Mouse (Mus musculus) MEL (cell line): ENCODE measurements around the gene Zscan10. TPM values are rescaled to one million over a fixed set of nuclear protein-coding genes. Genes with fewer than 3 reads are reported as not detected.
A peak's percentile ranks its signal among the peaks of the same experiment; 100 is the strongest.
"Not testable (repeated sequence)": the region's sequence is repeated elsewhere in the genome, so short reads cannot be mapped to it uniquely, and the experiment has no call there.

ENCODE experiments used
- DNase-seq: peaks from one replicate; pipeline ENCODE4 v3.0.0; 2011; ENCODE audit warnings: low read depth, low spot score
- H3K27ac ChIP-seq: 2 replicates; pipeline ENCODE4 v1.5.1; 2012; ENCODE audit warnings: low read depth, mild to moderate bottlenecking, control low read depth, low read length, moderate library complexity; ENCODE audit not compliant: control insufficient read depth
- H3K27me3 ChIP-seq, 2 experiments: fragments of 150-350 bp in 1 of 2; sonication (generic) in 1 of 2; 2 replicates each; pipeline ENCODE4 v1.6.1; 2012; ENCODE audit warnings: low read length in 2 of 2, mild to moderate bottlenecking in 2 of 2, improper control_type of control experiment in 1 of 2, moderate library complexity in 1 of 2; ENCODE audit not compliant: insufficient read depth in 2 of 2, control insufficient read depth in 1 of 2
- H3K36me3 ChIP-seq, 2 experiments: 2 replicates each; pipeline ENCODE4 v1.6.1; 2012 to 2014; ENCODE audit warnings: low read length in 2 of 2, improper control_type of control experiment in 1 of 2, inconsistent platforms in 1 of 2, mild to moderate bottlenecking in 1 of 2; ENCODE audit not compliant: insufficient read depth in 2 of 2, control insufficient read depth in 1 of 2
- H3K4me1 ChIP-seq, 2 experiments: fragments of 150-350 bp in 1 of 2; sonication (generic) in 1 of 2; 2 replicates each; pipeline ENCODE4 v1.6.1; 2012; ENCODE audit warnings: low read length in 2 of 2, improper control_type of control experiment in 1 of 2, mild to moderate bottlenecking in 1 of 2; ENCODE audit not compliant: insufficient read depth in 2 of 2, control insufficient read depth in 1 of 2
- H3K4me3 ChIP-seq, 2 experiments: fragments of 150-350 bp in 1 of 2; sonication (generic) in 1 of 2; 2 replicates each; pipeline ENCODE4 v1.5.1; 2012; ENCODE audit warnings: low read depth in 2 of 2, low read length in 2 of 2, mild to moderate bottlenecking in 2 of 2, moderate library complexity in 2 of 2, control low read depth in 1 of 2, improper control_type of control experiment in 1 of 2; ENCODE audit not compliant: control insufficient read depth in 1 of 2, insufficient read depth in 1 of 2
- H3K79me2 ChIP-seq: 2 replicates; pipeline ENCODE4 v1.6.1; 2012; ENCODE audit warnings: mild to moderate bottlenecking, low read length, moderate library complexity; ENCODE audit not compliant: control insufficient read depth, poor library complexity, insufficient read depth
- H3K9ac ChIP-seq: 2 replicates; pipeline ENCODE4 v1.6.1; 2012; ENCODE audit warnings: low read depth, mild to moderate bottlenecking, control low read depth, low read length, moderate library complexity; ENCODE audit not compliant: control insufficient read depth, poor library complexity, severe bottlenecking
- H3K9me3 ChIP-seq: fragments of 150-350 bp; sonication (generic); replicated peaks from 2 replicates; pipeline ENCODE4 v1.6.1; 2012; ENCODE audit warnings: mild to moderate bottlenecking, low read length, improper control_type of control experiment, moderate library complexity; ENCODE audit not compliant: insufficient read depth
- BHLHE40 ChIP-seq: IDR thresholded peaks from 2 replicates; pipeline ENCODE4 v1.6.1; 2012; ENCODE audit warnings: low read depth, mild to moderate bottlenecking, inconsistent platforms, low read length, improper control_type of control experiment, borderline replicate concordance
- MAX ChIP-seq: IDR thresholded peaks from 2 replicates; pipeline ENCODE4 v1.6.1; 2011; ENCODE audit warnings: low read length, improper control_type of control experiment
- MAZ ChIP-seq: IDR thresholded peaks from 2 replicates; pipeline ENCODE4 v1.6.1; 2012; ENCODE audit warnings: low read depth, mild to moderate bottlenecking, inconsistent platforms, low read length, improper control_type of control experiment
- MXI1 ChIP-seq: IDR thresholded peaks from 2 replicates; pipeline ENCODE4 v1.6.1; 2011; ENCODE audit warnings: mild to moderate bottlenecking, low read depth, low read length, improper control_type of control experiment
- MYB ChIP-seq: IDR thresholded peaks from 2 replicates; pipeline ENCODE4 v1.6.1; 2011; ENCODE audit warnings: mild to moderate bottlenecking, low read depth, low read length, improper control_type of control experiment
- NELFE ChIP-seq: IDR thresholded peaks from 2 replicates; pipeline ENCODE4 v1.6.1; 2011; ENCODE audit warnings: low read depth, low read length, improper control_type of control experiment
- NRF1 ChIP-seq: IDR thresholded peaks from 2 replicates; pipeline ENCODE4 v1.6.1; 2014; ENCODE audit warnings: low read depth, mild to moderate bottlenecking, inconsistent platforms, low read length, improper control_type of control experiment, moderate library complexity; ENCODE audit not compliant: poor library complexity, insufficient read depth, severe bottlenecking
- POLR2AphosphoS5 ChIP-seq: IDR thresholded peaks from 2 replicates; pipeline ENCODE4 v1.6.1; 2012; ENCODE audit warnings: low read depth, borderline replicate concordance, mild to moderate bottlenecking, inconsistent platforms, low read length, moderate library complexity, mixed read lengths
- RAD21 ChIP-seq: IDR thresholded peaks from 2 replicates; pipeline ENCODE4 v1.6.1; 2011; ENCODE audit warnings: mild to moderate bottlenecking, low read depth, low read length, improper control_type of control experiment
- SMC3 ChIP-seq: IDR thresholded peaks from 2 replicates; pipeline ENCODE4 v1.6.1; 2011; ENCODE audit warnings: low read depth, low read length, improper control_type of control experiment
- TBP ChIP-seq: IDR thresholded peaks from 2 replicates; pipeline ENCODE4 v1.8.0; 2011; ENCODE audit warnings: low read depth, low read length, improper control_type of control experiment
- TCF12 ChIP-seq: IDR thresholded peaks from 2 replicates; pipeline ENCODE4 v1.6.1; 2014; ENCODE audit warnings: low read depth, mild to moderate bottlenecking, inconsistent platforms, low read length, improper control_type of control experiment, moderate library complexity
- UBTF ChIP-seq: IDR thresholded peaks from 2 replicates; pipeline ENCODE4 v1.6.1; 2012; ENCODE audit warnings: low read depth, mild to moderate bottlenecking, inconsistent platforms, low read length, improper control_type of control experiment, moderate library complexity, borderline replicate concordance; ENCODE audit not compliant: insufficient read depth
- ZNF384 ChIP-seq: IDR thresholded peaks from 2 replicates; pipeline ENCODE4 v1.6.1; 2012; ENCODE audit warnings: low read depth, mild to moderate bottlenecking, inconsistent platforms, low read length, improper control_type of control experiment
- polyA plus RNA-seq, 2 experiments: library from polyadenylated mRNA; stranded (reverse) in 1 of 2; unstranded in 1 of 2; fragments of >175 nt in 1 of 2; fragments of >200 nt in 1 of 2; gene quantifications; 2 replicates each; pipeline versions ENCODE4 v1.2.1 to v1.2.4; 2012; ENCODE audit warnings: low replicate concordance in 2 of 2, low read depth in 1 of 2; ENCODE audit not compliant: insufficient read length in 2 of 2, insufficient read depth in 1 of 2, missing spikeins in 1 of 2
- total RNA-seq: library from RNA; depleted of rRNA; stranded (reverse); fragments of 300-350 nt; gene quantifications from 2 replicates; pipeline ENCODE4 v1.2.3, GENCODE M21; 2012

Zscan10 gene
- total and polyA plus RNA-seq, 3 experiments, result 0.08 TPM; not detected in 2

GRCm38 (mm10) chr17:23592208-23592925, 8.3 kb upstream of the Zscan10 start (continued):
- TF ChIP-seq POLR2AphosphoS5 (no peak), MAX (peak; percentile 30; the same call in 1 of the 2 replicates), TBP (peak; percentile 59; the same call in 1 of the 2 replicates), NRF1 (peak; percentile 45; the same call in 1 of the 2 replicates), SMC3 (no peak), RAD21 (no peak), BHLHE40 (no peak), UBTF (no peak), TCF12 (peak; percentile 67; the same call in 1 of the 2 replicates), MXI1 (no peak; the same call in 1 of the 2 replicates)

- no peak for DNase-seq
- Histone ChIP-seq H3K4me3 (peak overlapping the region; percentile 64 to 82), H3K4me1 (peaks cover 0 to 4% of the 10 kb centered on the region in 2 experiments; a peak in 1 of 4 replicates), H3K36me3 (peaks cover 0 to 10% of the 10 kb centered on the region in 2 experiments; a peak in 2 of 4 replicates), H3K79me2 (no peaks in the 10 kb centered on the region), H3K9me3 (no peaks in the 10 kb centered on the region), H3K9ac (peak overlapping the region; percentile 40), H3K27me3 (no peaks in the 10 kb centered on the region), H3K27ac (peak overlapping the region; percentile 53)
- TF ChIP-seq MAZ, result no peak
- TF ChIP-seq NELFE, result no peak
- 0 out of 2 replicates have a peak, but pooled peaks have one; percentile 4 for TF ChIP-seq MAX
- TF ChIP-seq MYB, result no peak
- no peak for TF ChIP-seq BHLHE40
Measured at GRCm38 (mm10) chr17:23592926-23593300, 7.7 kb upstream of the Zscan10 start.

GRCm38 (mm10) chr17:23595139-23595538, 5.5 kb upstream of the Zscan10 start:
- not testable (repeated sequence) for DNase-seq, H3K27me3 ChIP-seq, H3K9me3 ChIP-seq, H3K4me3 ChIP-seq, H3K27ac ChIP-seq, H3K79me2 ChIP-seq, H3K9ac ChIP-seq
- H3K4me1 ChIP-seq, result peaks cover 0 to 11% of the 10 kb centered on the region in 2 experiments; a peak in 2 of 4 replicates
- peak; percentile 60 for TF ChIP-seq ZNF384
- TF ChIP-seq, all 39 proteins: peak for 1; not testable (repeated sequence) for 38
- peaks cover 0 to 13% of the 10 kb centered on the region in 2 experiments; a peak in 2 of 4 replicates for H3K36me3 ChIP-seq
